Mouse (Mus musculus) heart, postnatal 10 days (tissue): ENCODE results near the gene Glmp. TPM values are rescaled to one million over a fixed set of nuclear protein-coding genes. Genes with fewer than 3 reads are reported as not detected.
"Not testable (repeated sequence)": the region's sequence is repeated elsewhere in the genome, so short reads cannot be mapped to it uniquely, and the experiment has no call there.

Experiments
- DNase-seq, 2 experiments: peaks; one replicate each; pipeline ENCODE4 v3.0.0; 2021
- intact Hi-C: fragments of 180-260 bp; cut with DNase I; formaldehyde crosslinking; loops from one replicate; pipeline ENCODE4 v1.15.1; 2025
- total RNA-seq, 2 experiments: library from RNA; stranded (reverse); gene quantifications; 2 replicates each; pipeline ENCODE4 v1.2.3; 2021

Glmp gene
- total RNA-seq, 2 experiments from 2014 or later = 86.1 to 99.6 TPM

GRCm38 (mm10) chr3:88375750-88376626 lies 51.2 kb downstream of the Glmp start:
- intact Hi-C loops, DNase-seq: not testable (repeated sequence)

- intact Hi-C loops, DNase-seq: not testable (repeated sequence)
Measured at GRCm38 (mm10) chr3:88376644-88377043, 51.8 kb downstream of the Glmp start.

- intact Hi-C loops, DNase-seq: not testable (repeated sequence)
Measured at GRCm38 (mm10) chr3:88378599-88378998, 53.8 kb downstream of the Glmp start, which contains the start of gene Bglap2. TSS of gene Bglap2 (minus strand) at chr3:88378699.

Other genes with a start within 250 kb of the Glmp start
- gene Ttc24, start 246.7 kb upstream of the Glmp start, total RNA-seq = not detected
- 10 to 100 TPM; 15.6 to 19.3 TPM for gene Iqgap3, start 243.1 kb upstream of the Glmp start, total RNA-seq
- gene Mef2d, start 182.7 kb upstream of the Glmp start, total RNA-seq = 100 to 1,000 TPM; 121 to 133 TPM
- gene Rhbg, start 70.3 kb upstream of the Glmp start, total RNA-seq = not detected
- gene Gm38392, start 37.8 kb upstream of the Glmp start, total RNA-seq = under 1 TPM in 1 of 2 experiments, not detected in 1; 0.29 TPM
- 1 to 10 TPM; 4.6 to 5.6 TPM for gene Tsacc, start 28.0 kb upstream of the Glmp start, total RNA-seq
- 100 to 1,000 TPM; 194 to 221 TPM for gene Cct3, start 27.9 kb upstream of the Glmp start, total RNA-seq
- 1 to 10 TPM; 1.4 to 1.9 TPM for gene Tmem79, start 11.1 kb downstream of the Glmp start, total RNA-seq
- gene Smg5, start 11.2 kb downstream of the Glmp start, total RNA-seq = 10 to 100 TPM; 41.1 to 46.1 TPM
- 1 to 10 TPM in 1 of 2 experiments, under 1 TPM in 1; 0.35 to 1.3 TPM for gene Paqr6, start 39.6 kb downstream of the Glmp start, total RNA-seq
- gene Bglap3, start 47.7 kb downstream of the Glmp start, total RNA-seq = not detected
- gene Bglap2, start 53.7 kb downstream of the Glmp start, total RNA-seq = not detected
- not detected for gene Bglap, start 59.4 kb downstream of the Glmp start, total RNA-seq
- gene Pmf1, start 85.3 kb downstream of the Glmp start, total RNA-seq = 10 to 100 TPM; 43.4 to 49.5 TPM
- gene Slc25a44, start 100.1 kb downstream of the Glmp start, total RNA-seq = 10 to 100 TPM; 15.2 to 16.3 TPM
- gene Sema4a, start 136.2 kb downstream of the Glmp start, total RNA-seq = 1 to 10 TPM; 1.8 to 1.9 TPM
- gene Lmna, start 184.9 kb downstream of the Glmp start, total RNA-seq = 100 to 1,000 TPM; 164 to 173 TPM
- gene Mex3a, start 207.4 kb downstream of the Glmp start, total RNA-seq = 1 to 10 TPM; 3.4 to 6.3 TPM
- gene Rab25, start 223.3 kb downstream of the Glmp start, total RNA-seq = not detected
- 10 to 100 TPM; 87.3 to 94.0 TPM for gene Lamtor2, start 228.1 kb downstream of the Glmp start, total RNA-seq
- 10 to 100 TPM; 56.5 to 57.2 TPM for gene Ubqln4, start 228.7 kb downstream of the Glmp start, total RNA-seq